Mouse (Mus musculus): Measurements from ENCODE around the gene Gpr39.

Gpr39 gene

DNA sequence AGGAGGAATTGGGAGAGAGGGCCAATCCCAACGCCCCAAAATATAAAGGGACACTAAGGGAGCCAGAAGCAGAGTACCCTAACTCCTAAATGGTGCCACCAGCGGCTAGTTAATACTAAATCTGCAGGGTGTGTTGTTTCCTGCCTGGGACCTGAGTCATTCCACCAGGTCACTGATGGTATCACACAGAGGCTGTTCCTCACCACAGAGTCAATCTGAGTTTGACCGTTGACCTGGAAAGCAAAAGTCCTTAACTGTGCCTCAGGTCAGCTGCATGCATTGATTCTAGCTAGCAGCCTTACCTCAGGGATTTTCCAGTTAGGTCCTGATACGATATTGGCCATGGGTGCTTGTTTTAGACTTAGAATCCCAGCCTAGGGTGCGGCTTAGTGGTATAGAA, 17.5 kb downstream of the Gpr39 start:
- DNase-seq (ENCODE audit: low read depth, low spot score) = no peak

DNA sequence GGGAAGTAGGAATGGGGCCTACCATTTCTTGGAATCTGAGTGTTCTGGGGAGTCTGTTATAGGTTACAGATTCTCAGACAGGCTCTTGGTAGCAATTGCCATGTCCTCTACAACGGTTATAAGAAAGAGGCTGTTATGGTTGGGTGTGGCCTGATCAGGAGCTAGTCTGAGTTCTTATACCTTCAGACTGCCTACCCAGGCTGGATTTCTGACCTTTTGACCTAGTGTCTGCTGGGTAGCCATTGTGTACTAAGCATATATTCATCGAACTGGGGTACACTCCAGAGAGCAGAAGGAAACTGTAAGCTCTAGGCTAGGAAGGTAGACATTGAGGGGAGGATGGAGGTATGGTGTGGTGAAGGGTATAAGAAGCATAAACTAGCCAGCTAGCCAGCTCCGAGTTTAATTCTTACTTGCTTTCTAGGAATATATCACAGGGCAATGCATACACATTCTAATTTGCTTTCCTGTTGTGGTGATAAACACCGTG, 24.4 kb downstream of the Gpr39 start:
- no peak for DNase-seq (ENCODE audit: low read depth, low spot score)

GRCm38 (mm10) chr1:125701773-125702172, 25.0 kb downstream of the Gpr39 start:
- no peak for DNase-seq (ENCODE audit: low read depth, low spot score)

- DNase-seq (ENCODE audit: low read depth, low spot score) = no peak
These were observed 25.5 kb downstream of the Gpr39 start for GRCm38 (mm10) chr1:125702326-125702725.

- no peak for DNase-seq (ENCODE audit: low read depth, low spot score)
These were observed 28.6 kb downstream of the Gpr39 start for GRCm38 (mm10) chr1:125705412-125705811.

DNA sequence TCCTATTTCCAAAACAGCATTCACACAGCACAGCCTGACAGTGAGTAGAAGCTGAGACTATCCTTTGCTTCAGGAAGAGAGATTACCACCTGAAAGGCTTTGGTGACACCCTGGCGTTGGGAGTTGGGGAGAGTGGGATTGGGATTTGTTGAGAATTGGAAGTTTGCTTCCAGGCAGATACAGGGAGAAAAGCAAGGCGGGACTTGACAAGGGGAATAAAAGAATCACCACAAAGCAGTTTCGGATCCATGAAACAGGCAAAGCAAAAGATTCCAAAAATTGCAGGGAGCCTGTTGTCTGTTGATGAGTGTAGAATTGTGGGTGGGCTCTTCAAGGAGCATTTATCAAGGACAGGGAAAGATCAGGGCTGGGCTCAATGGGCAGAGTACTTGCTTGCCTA, 38.5 kb downstream of the Gpr39 start:
- no peak for DNase-seq (ENCODE audit: low read depth, low spot score)

- DNase-seq (ENCODE audit: low read depth, low spot score) = no peak
These were observed 39.4 kb downstream of the Gpr39 start for GRCm38 (mm10) chr1:125716241-125716640.

DNA sequence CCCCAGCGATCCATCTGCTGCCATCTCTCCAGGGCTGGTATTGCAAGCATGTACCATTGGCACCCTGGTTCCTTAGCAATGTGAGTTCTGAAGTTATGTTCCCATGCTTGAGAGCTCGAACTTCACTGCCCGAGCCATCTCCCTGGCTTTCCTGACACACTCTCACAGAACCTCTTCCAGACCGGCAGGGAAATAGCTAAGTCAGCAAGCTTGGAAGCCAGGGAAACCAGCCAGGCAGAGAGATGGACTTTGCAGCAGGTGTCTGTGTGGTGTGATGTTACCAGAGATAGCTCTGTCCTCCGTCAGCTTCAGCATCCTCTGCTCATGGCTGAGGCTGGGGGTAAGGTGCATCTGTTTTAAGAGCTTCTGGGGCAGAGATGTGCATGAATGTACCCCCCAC, 41.1 kb downstream of the Gpr39 start:
- no peak for DNase-seq (ENCODE audit: low read depth, low spot score)

DNA sequence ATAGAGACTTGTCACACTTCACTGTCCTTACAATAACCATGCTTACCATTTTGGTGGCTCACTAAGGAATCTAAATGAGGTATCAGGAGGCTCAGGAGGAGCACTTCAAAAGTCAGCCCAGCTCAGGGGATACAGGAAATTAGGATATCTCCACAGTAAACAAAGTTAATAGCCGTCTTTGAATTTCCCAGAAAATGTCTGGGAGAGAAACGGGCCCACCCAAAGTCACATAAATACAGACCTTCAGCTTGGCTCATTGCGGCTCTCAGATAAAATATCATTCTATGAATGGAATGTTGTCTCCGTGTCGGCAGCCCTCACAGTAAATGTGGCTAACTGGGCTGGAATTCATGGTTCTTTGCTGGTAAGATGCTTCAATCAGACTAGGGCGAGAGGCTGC, 42.3 kb downstream of the Gpr39 start:
- DNase-seq (ENCODE audit: low read depth, low spot score) = no peak

DNA sequence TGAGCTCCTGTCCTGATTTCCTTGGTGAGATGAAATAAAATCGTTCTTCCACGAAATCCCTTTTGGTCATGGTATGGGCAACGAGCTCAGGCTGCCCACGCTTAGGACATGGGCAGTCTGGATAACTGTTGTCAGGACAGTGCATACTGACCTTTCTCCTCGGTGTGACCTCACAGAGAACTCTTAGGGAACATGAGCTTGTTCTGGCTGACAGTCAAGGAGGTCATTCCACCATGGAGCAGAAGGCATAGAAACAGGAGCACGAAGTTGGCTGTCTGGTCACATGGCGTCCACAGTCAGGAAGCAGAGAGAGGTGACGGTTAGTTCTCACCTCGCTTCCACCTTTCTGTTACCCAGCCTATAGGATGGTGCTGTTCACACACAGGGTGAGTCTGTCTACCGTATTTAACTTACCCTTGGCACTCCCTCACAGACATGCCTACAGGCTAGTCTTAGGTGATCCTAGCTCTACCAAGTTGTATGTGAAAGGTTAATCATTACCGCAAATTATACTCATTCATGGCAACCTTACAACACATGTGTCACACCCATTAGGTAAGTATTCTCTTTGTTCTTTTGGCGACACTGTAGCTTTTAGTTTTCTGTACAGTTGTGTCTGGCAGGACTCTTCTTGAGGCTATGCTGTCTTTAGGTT, 44.4 kb downstream of the Gpr39 start:
- no peak for DNase-seq (ENCODE audit: low read depth, low spot score)

GRCm38 (mm10) chr1:125724304-125724703, 47.5 kb downstream of the Gpr39 start:
- DNase-seq (ENCODE audit: low read depth, low spot score) = no peak

GRCm38 (mm10) chr1:125729025-125729565, 52.3 kb downstream of the Gpr39 start:
- no peak for DNase-seq (ENCODE audit: low read depth, low spot score)

- no peak for DNase-seq (ENCODE audit: low read depth, low spot score)
These were observed 53.1 kb downstream of the Gpr39 start for GRCm38 (mm10) chr1:125729731-125730536.

GRCm38 (mm10) chr1:125730537-125730880, 53.7 kb downstream of the Gpr39 start:
- DNase-seq (ENCODE audit: low read depth, low spot score) = no peak

GRCm38 (mm10) chr1:125731854-125732253, 55.1 kb downstream of the Gpr39 start:
- DNase-seq (ENCODE audit: low read depth, low spot score) = no peak

DNA sequence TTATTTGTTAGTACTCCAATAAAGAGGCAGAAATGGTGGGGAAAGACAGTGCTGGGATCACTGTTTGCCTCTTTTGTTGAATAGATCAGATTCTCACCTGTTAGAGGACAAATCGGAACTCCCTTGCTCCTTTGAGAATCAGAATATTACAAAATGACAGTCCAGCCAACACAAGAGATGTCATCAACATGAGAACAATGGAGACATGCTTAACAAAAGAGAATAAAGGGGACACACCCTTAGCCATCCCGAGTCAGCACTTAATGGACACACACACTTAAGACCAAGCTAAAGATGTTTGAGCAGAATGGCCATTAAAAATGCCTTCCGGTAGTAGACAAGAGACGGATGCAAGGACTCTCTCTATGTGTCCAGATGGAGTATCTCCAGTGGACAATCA, 68.0 kb downstream of the Gpr39 start:
- no peak for DNase-seq (ENCODE audit: low read depth, low spot score)

- DNase-seq (ENCODE audit: low read depth, low spot score) = no peak
These were observed 78.7 kb downstream of the Gpr39 start for GRCm38 (mm10) chr1:125755335-125755996.

- DNase-seq (ENCODE audit: low read depth, low spot score) = peak; percentile 19
These were observed 83.3 kb downstream of the Gpr39 start for GRCm38 (mm10) chr1:125759972-125760695.

- no peak for DNase-seq (ENCODE audit: low read depth, low spot score)
These were observed 83.9 kb downstream of the Gpr39 start for GRCm38 (mm10) chr1:125760696-125761025.

DNA sequence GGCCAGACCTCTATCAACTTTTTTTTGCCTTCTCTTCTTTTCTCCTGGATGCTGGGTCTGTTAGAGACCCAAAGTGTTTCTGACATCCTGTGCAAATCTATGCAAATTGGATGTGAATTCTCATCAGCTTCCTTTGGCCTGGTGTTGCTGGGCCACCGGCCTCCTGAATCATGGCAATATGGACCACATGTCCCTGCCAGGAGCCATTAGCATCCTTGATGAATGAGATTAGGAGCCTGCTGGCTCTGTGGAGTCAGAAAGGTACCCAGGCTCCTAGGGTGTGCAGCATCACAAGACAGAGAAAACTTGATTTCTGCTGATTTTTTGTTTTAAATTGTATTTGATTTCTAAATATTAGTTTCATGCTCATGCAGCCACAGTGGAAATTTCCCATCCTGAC, 85.3 kb downstream of the Gpr39 start:
- no peak for DNase-seq (ENCODE audit: low read depth, low spot score)

DNA sequence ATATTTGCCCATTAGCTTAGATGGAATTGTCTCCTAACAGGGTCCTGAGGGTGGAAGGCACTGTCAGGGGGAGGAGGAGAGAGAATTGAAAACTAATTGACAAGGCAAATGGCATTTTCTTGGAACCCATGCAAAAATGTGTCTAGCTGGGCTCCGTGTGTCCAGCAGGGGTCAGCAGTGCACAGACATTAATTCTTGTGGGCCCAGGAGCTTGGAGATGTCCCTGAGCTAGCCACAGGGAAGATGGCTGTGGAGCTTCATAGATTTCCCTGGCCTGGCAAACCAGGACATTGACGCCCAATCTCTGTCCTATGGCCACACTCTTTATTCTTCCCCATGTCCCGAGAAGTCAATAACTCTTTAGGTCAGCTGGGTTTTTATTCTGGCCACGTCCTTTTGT, 113.0 kb downstream of the Gpr39 start:
- peak; percentile 10 for DNase-seq (ENCODE audit: low read depth, low spot score)

- DNase-seq (ENCODE audit: low read depth, low spot score) = no peak
These were observed 123.7 kb downstream of the Gpr39 start for GRCm38 (mm10) chr1:125800506-125800905.
